17 mouse cellular contexts compared by ENCODE assay signal in the genomic region with DNA sequence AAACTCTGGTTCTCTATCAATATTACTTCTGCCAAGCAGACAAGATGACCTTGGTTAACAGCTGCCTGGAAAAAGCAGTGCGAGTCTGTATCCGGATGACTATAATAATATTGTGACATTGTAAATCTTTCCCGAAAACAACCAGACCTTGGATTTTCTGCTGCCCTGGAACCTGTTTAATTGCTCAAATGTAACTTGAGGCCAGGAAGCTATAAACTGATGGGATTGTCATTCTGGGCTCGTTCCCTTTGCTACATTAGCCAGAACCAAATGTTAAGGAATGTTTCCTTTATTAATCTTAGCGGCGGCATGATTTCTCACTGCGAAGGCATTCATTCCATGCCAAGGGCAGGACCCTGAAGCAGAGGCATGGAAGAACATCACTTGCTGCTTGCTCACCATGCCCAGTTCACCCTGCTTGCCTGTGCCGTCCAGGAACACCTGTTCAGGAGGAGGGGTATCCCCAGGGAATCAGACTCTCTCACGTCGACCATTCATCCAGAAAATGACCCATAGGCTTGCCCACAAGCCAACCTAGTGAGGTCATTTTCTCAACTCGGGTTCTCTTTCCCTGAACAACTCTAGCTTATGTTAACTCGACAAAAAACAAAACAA.
A peak's percentile ranks its signal among the peaks of the same experiment; 100 is the strongest.
DNase-seq lines count a peak whose midpoint lies in the region; ATAC-seq and TF ChIP-seq lines count a peak whose summit lies in the region.
"Had no signal": no experiment of that assay in that cellular context is flagged by ENCODE, and none has a peak within 500 bp of the region (broad histone marks: within the 10 kb centered on the region; RNA-seq: fewer than 3 reads in every experiment).

No protein-coding gene starts in this region.

- no peaks in the 10 kb centered on the region for H3K79me2 ChIP-seq in heart, adult 2 months (replicated peaks; ENCODE audit: control insufficient read depth, insufficient read depth, low read length)

- no peak overlapping the region for H3K4me2 ChIP-seq in intestine, embryonic 14.5 days (ENCODE audit: low read length)
- H3K4me2 ChIP-seq in intestine, postnatal 0 days (replicated peaks; ENCODE audit: low read depth): no peak overlapping the region
- no peak overlapping the region; the same call in 1 of the 2 replicates for H3K4me2 ChIP-seq in limb, embryonic 14.5 days (replicated peaks; ENCODE audit: low read depth, low read length, severe bottlenecking)
- H3K4me2 ChIP-seq: embryonic facial prominence, embryonic 13.5 days; hindbrain, embryonic 14.5 days; liver, embryonic 15.5 days; midbrain, embryonic 13.5 days had no signal

- TF ChIP-seq CTCF in intestine, postnatal 0 days (IDR thresholded peaks at IDR 0.05; ENCODE audit: low read depth): no peak
- no peak for TF ChIP-seq CTCF in Patski (IDR thresholded peaks at IDR 0.05)
- no peak for TF ChIP-seq CTCF in embryonic fibroblast, embryonic 13.5 days (IDR thresholded peaks at IDR 0.05; ENCODE audit: borderline replicate concordance, insufficient read depth, low read length)
- TF ChIP-seq CTCF in heart, adult 2 months (IDR thresholded peaks at IDR 0.05): no peak

- no peak overlapping the region for H3K4me3 ChIP-seq in intestine, embryonic 14.5 days (ENCODE audit: low read depth, low read length)
- H3K4me3 ChIP-seq in intestine, postnatal 0 days (ENCODE audit: low read depth, low read length): no peak overlapping the region
- no peak overlapping the region for H3K4me3 ChIP-seq in embryonic fibroblast, embryonic 13.5 days (ENCODE audit: insufficient read depth, low read length)
- H3K4me3 ChIP-seq in limb, embryonic 14.5 days (replicated peaks; ENCODE audit: low read length): no peak overlapping the region
- no peak overlapping the region for H3K4me3 ChIP-seq in heart, adult 2 months
- H3K4me3 ChIP-seq: embryonic facial prominence, embryonic 13.5 days; liver, embryonic 15.5 days; midbrain, embryonic 13.5 days had no signal

- WGBS in intestine, embryonic 14.5 days: 29% methylated on average over 12 of the region's 12 CpGs
- WGBS in intestine, postnatal 0 days: 54% methylated on average over 12 of the region's 12 CpGs
- 17% methylated on average over 12 of the region's 12 CpGs for WGBS in limb, embryonic 14.5 days
- WGBS in heart, adult 2 months: 60% methylated on average over 12 of the region's 12 CpGs

- H3K9ac ChIP-seq in intestine, embryonic 14.5 days (ENCODE audit: low read length): no peak overlapping the region
- H3K9ac ChIP-seq in intestine, postnatal 0 days (ENCODE audit: low read depth, low read length): no peak overlapping the region
- H3K9ac ChIP-seq in limb, embryonic 14.5 days (ENCODE audit: low read depth, low read length, severe bottlenecking): no peak overlapping the region
- no peak overlapping the region for H3K9ac ChIP-seq in heart, adult 2 months (ENCODE audit: low read depth, low read length)
- H3K9ac ChIP-seq: embryonic facial prominence, embryonic 13.5 days; hindbrain, embryonic 14.5 days; liver, embryonic 15.5 days; midbrain, embryonic 13.5 days had no signal

- CTCF ChIA-PET in Patski (lab: Charles Lee): interaction anchor here (1.2 kb wide), 1 partner anchor 34 kb away, joined by 3 read pairs; no protein-coding TSS in a partner anchor

- POLR2A ChIA-PET in Patski (lab: Charles Lee): interaction anchor here (0.6 to 1.7 kb wide), 3 partner anchors 38 to 209 kb away, joined by 3 to 7 read pairs (median 4); a partner anchor contains a TSS

- no peaks in the 10 kb centered on the region for H3K36me3 ChIP-seq in intestine, embryonic 14.5 days (ENCODE audit: control insufficient read depth, insufficient read depth, low read length)
- H3K36me3 ChIP-seq in intestine, postnatal 0 days (ENCODE audit: control insufficient read depth, insufficient read depth): no peaks in the 10 kb centered on the region
- H3K36me3 ChIP-seq in limb, embryonic 14.5 days (ENCODE audit: control insufficient read depth, insufficient read depth, low read length): no peaks in the 10 kb centered on the region
- H3K36me3 ChIP-seq in heart, adult 2 months (ENCODE audit: control insufficient read depth, insufficient read depth, low read length): no peaks in the 10 kb centered on the region
- H3K36me3 ChIP-seq: embryonic facial prominence, embryonic 13.5 days; liver, embryonic 15.5 days; midbrain, embryonic 13.5 days had no signal

- in situ Hi-C loops in Patski (cut with MboI; ENCODE audit: low pct_unique_long_range_greater_than_20kb): no loop called here

- no peak for TF ChIP-seq POLR2A in embryonic fibroblast, embryonic 13.5 days (IDR thresholded peaks at IDR 0.05; ENCODE audit: low read depth, low read length)
- TF ChIP-seq POLR2A in limb, embryonic 14.5 days (IDR thresholded peaks at IDR 0.05; ENCODE audit: borderline replicate concordance, extremely low read depth, insufficient read depth, insufficient read length): no peak
- TF ChIP-seq POLR2A in heart, adult 2 months (IDR thresholded peaks at IDR 0.05; ENCODE audit: insufficient read depth, low read depth, low read length): no peak

- DNase-seq in intestine, embryonic 14.5 days (ENCODE audit: low spot score): no peak
- DNase-seq in Patski (ENCODE audit: low read depth, low spot score): peak; percentile 99
- DNase-seq in limb, embryonic 14.5 days (ENCODE audit: low spot score): peak; percentile 62
- DNase-seq in left cerebral cortex, postnatal 4 days: no peak
- DNase-seq in right cerebral cortex, adult 2 months (ENCODE audit: low spot score in 2 of 2): no peak
- DNase-seq in heart, adult 2 months: no peak
- DNase-seq: cerebellum, adult 8-10 months; heart, adult 18-20 months; lung, postnatal 14 days; retina, postnatal 1 day had no signal

- ATAC-seq in intestine, embryonic 14.5 days (replicated peaks; ENCODE audit: low FRiP score, low TSS enrichment, low read depth): no peak
- ATAC-seq in intestine, postnatal 0 days: no peak
- peak; percentile 94 for ATAC-seq in Patski
- ATAC-seq in limb, embryonic 14.5 days (ENCODE audit: low FRiP score, low read depth): peak; percentile 58
- ATAC-seq: forebrain, embryonic 14.5 days; midbrain, embryonic 13.5 days had no signal

- H3K27me3 ChIP-seq in intestine, embryonic 14.5 days (replicated peaks; ENCODE audit: control insufficient read depth, insufficient read depth, low read length): no peaks in the 10 kb centered on the region
- no peaks in the 10 kb centered on the region for H3K27me3 ChIP-seq in intestine, postnatal 0 days (replicated peaks; ENCODE audit: control insufficient read depth, insufficient read depth, low read length)
- H3K27me3 ChIP-seq in Patski: no peaks in the 10 kb centered on the region
- no peaks in the 10 kb centered on the region for H3K27me3 ChIP-seq in limb, embryonic 14.5 days (ENCODE audit: control insufficient read depth, insufficient read depth, low read length)
- H3K27me3 ChIP-seq in heart, adult 2 months (ENCODE audit: control insufficient read depth, insufficient read depth, low read length): no peaks in the 10 kb centered on the region
- H3K27me3 ChIP-seq: embryonic facial prominence, embryonic 13.5 days; liver, embryonic 15.5 days; midbrain, embryonic 13.5 days had no signal

- no peak for TF ChIP-seq EP300 in heart, adult 2 months (IDR thresholded peaks at IDR 0.05; ENCODE audit: insufficient read depth, low read depth, low read length)

- no peaks in the 10 kb centered on the region for H3K9me3 ChIP-seq in intestine, embryonic 14.5 days (ENCODE audit: control insufficient read depth, low read length)
- no peaks in the 10 kb centered on the region for H3K9me3 ChIP-seq in intestine, postnatal 0 days (ENCODE audit: control insufficient read depth)
- H3K9me3 ChIP-seq in limb, embryonic 14.5 days (ENCODE audit: control insufficient read depth, low read length): no peaks in the 10 kb centered on the region
- H3K9me3 ChIP-seq: embryonic facial prominence, embryonic 13.5 days; liver, embryonic 15.5 days; midbrain, embryonic 13.5 days had no signal

- H3K4me1 ChIP-seq in intestine, embryonic 14.5 days (replicated peaks; ENCODE audit: control insufficient read depth, insufficient read depth, low read length): peaks cover 11% of the 10 kb centered on the region; the same call in 1 of the 2 replicates
- H3K4me1 ChIP-seq in intestine, postnatal 0 days (replicated peaks; ENCODE audit: control insufficient read depth, insufficient read depth, low read length): no peaks in the 10 kb centered on the region
- peaks cover 4% of the 10 kb centered on the region; the same call in 1 of the 2 replicates for H3K4me1 ChIP-seq in embryonic fibroblast, embryonic 13.5 days (ENCODE audit: control insufficient read depth, insufficient read depth, low read length)
- peaks cover 12% of the 10 kb centered on the region; the same call in 1 of the 2 replicates for H3K4me1 ChIP-seq in limb, embryonic 14.5 days (ENCODE audit: control insufficient read depth, insufficient read depth, low read length)
- no peaks in the 10 kb centered on the region for H3K4me1 ChIP-seq in heart, adult 2 months (ENCODE audit: control insufficient read depth, insufficient read depth, low read length)
- H3K4me1 ChIP-seq: liver, embryonic 15.5 days; midbrain, embryonic 13.5 days had no signal

- peak overlapping the region; percentile 51; the same call in 1 of the 2 replicates for H3K27ac ChIP-seq in intestine, embryonic 14.5 days (ENCODE audit: low read depth)
- H3K27ac ChIP-seq in intestine, postnatal 0 days (ENCODE audit: low read depth, low read length): no peak overlapping the region
- 0 out of 2 replicates have a peak overlapping the region, but pooled peaks have one; percentile 20 for H3K27ac ChIP-seq in embryonic fibroblast, embryonic 13.5 days (ENCODE audit: insufficient read depth, low read length)
- H3K27ac ChIP-seq in limb, embryonic 14.5 days (replicated peaks; ENCODE audit: low read depth, low read length): no peak overlapping the region; the same call in 1 of the 2 replicates
- no peak overlapping the region for H3K27ac ChIP-seq in heart, adult 2 months
- H3K27ac ChIP-seq: embryonic facial prominence, embryonic 13.5 days; hindbrain, embryonic 14.5 days; liver, embryonic 15.5 days; midbrain, embryonic 13.5 days had no signal

- intact Hi-C loops in left cerebral cortex, postnatal 4 days (cut with DNase I): no loop called here
- intact Hi-C loops in heart, adult 2 months (cut with DNase I): no loop called here

Comparison
In these comparisons a context has a peak if more than half of its experiments do, and no peak if none do; other contexts are left out.
1. H3K27ac ChIP-seq: peak in intestine, embryonic 14.5 days (single experiment) and embryonic fibroblast, embryonic 13.5 days (single experiment); none in intestine, postnatal 0 days (single experiment), limb, embryonic 14.5 days (single experiment) and heart, adult 2 months (single experiment).
2. ATAC-seq: peak in Patski (single experiment) and limb, embryonic 14.5 days (single experiment); none in intestine, embryonic 14.5 days (single experiment) and intestine, postnatal 0 days (single experiment).
3. DNase-seq: peak in Patski (single experiment) and limb, embryonic 14.5 days (single experiment); none in intestine, embryonic 14.5 days (single experiment), left cerebral cortex, postnatal 4 days (single experiment), right cerebral cortex, adult 2 months (0 of 2) and heart, adult 2 months (0 of 2).